Mouse (Mus musculus) liver, postnatal 0 days (tissue): ENCODE measurements at regions not wholly inside any gene's neighbourhood (a gene's known extent, or its start where the extent isn't known, plus 50 kb on each side); places are given as distances from the start of the nearest gene placed in this dataset.

Source experiments
- CTCF ChIP-seq: sonication (generic); IDR thresholded peaks from 2 replicates; pipeline ENCODE4 v1.5.1; 2016; ENCODE audit warnings: antibody characterized with exemption, low read depth
- EP300 ChIP-seq: IDR thresholded peaks from 2 replicates; pipeline ENCODE4 v1.6.1; 2016; ENCODE audit warnings: antibody characterized with exemption, low read depth, mild to moderate bottlenecking

DNA sequence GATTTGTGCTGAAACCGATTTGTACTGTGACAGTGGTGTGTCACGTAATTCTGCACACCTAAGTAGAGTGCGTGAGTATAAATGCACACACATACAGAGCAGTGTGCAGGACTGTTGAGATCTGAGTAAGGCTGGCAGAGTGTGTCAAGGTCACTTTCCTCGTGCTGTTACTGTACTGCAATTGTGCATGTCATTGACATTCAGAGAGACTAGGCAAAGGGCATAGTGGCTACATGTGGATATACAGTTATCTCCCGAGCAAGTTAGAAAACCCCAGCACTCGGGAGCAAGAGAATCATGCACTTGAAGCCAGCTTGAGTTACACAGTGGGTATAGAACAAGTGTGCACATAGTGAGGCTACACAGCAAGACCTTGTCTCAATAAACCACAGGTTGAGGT is 110.5 kb upstream of the Magi3 start:
- TF ChIP-seq CTCF (no peak), EP300 (no peak)
